Mouse (Mus musculus) CH12.LX (cell line): Measurements from ENCODE around the gene Mpzl1.

Experiments used
- BHLHE40 ChIP-seq: IDR thresholded peaks from 2 replicates; pipeline ENCODE4 v1.6.1; 2011; ENCODE audit warnings: mild to moderate bottlenecking, low read depth, low read length, improper control_type of control experiment
- CHD1 ChIP-seq: IDR thresholded peaks from 2 replicates; pipeline ENCODE4 v1.6.1; 2012; ENCODE audit warnings: low read depth, low read length, improper control_type of control experiment, inconsistent platforms
- CTCF ChIP-seq, 2 experiments: IDR thresholded peaks in 1 of 2; conservative IDR thresholded peaks in 1 of 2; 2 replicates each; pipeline ENCODE4 v1.5.1; 2011 to 2012; ENCODE audit warnings: low read depth in 2 of 2, low read length in 2 of 2, improper control_type of control experiment in 1 of 2, inconsistent platforms in 1 of 2, mild to moderate bottlenecking in 1 of 2, moderate library complexity in 1 of 2
- EP300 ChIP-seq: IDR thresholded peaks from 2 replicates; pipeline ENCODE4 v1.6.1; 2011; ENCODE audit warnings: low read length, improper control_type of control experiment
- HCFC1 ChIP-seq: IDR thresholded peaks from 2 replicates; pipeline ENCODE4 v1.6.1; 2012; ENCODE audit warnings: low read depth, mild to moderate bottlenecking, inconsistent platforms, low read length, improper control_type of control experiment
- IRF4 ChIP-seq: IDR thresholded peaks from 2 replicates; pipeline ENCODE4 v1.6.1; 2014; ENCODE audit warnings: low read depth, mild to moderate bottlenecking, inconsistent platforms, low read length, improper control_type of control experiment
- KAT2A ChIP-seq: IDR thresholded peaks from 2 replicates; pipeline ENCODE4 v1.6.1; 2012; ENCODE audit warnings: low read length, improper control_type of control experiment, inconsistent platforms; ENCODE audit not compliant: insufficient replicate concordance
- MAX ChIP-seq: IDR thresholded peaks from 2 replicates; pipeline ENCODE4 v1.6.1; 2011; ENCODE audit warnings: low read length, improper control_type of control experiment
- MYC ChIP-seq: IDR thresholded peaks from 2 replicates; pipeline ENCODE4 v1.6.1; 2011; ENCODE audit warnings: low read depth, mild to moderate bottlenecking, improper control_type of control experiment, low read length
- NRF1 ChIP-seq: IDR thresholded peaks from 2 replicates; pipeline ENCODE4 v1.6.1; 2014; ENCODE audit warnings: low read depth, mild to moderate bottlenecking, inconsistent platforms, low read length, improper control_type of control experiment, moderate library complexity
- POLR2A ChIP-seq: IDR thresholded peaks from 2 replicates; pipeline ENCODE4 v1.6.1; 2011; ENCODE audit warnings: low read depth, mild to moderate bottlenecking, improper control_type of control experiment, low read length
- RAD21 ChIP-seq: IDR thresholded peaks from 2 replicates; pipeline ENCODE4 v1.6.1; 2011; ENCODE audit warnings: low read depth, mild to moderate bottlenecking, low read length, improper control_type of control experiment, moderate library complexity
- RCOR1 ChIP-seq: conservative IDR thresholded peaks from 2 replicates; pipeline ENCODE4 v1.6.1; 2012; ENCODE audit warnings: low read depth, mild to moderate bottlenecking, inconsistent platforms, low read length, improper control_type of control experiment
- USF1 ChIP-seq: IDR thresholded peaks from 2 replicates; pipeline ENCODE4 v1.6.1; 2014; ENCODE audit warnings: low read depth, mild to moderate bottlenecking, inconsistent platforms, low read length, improper control_type of control experiment

DNA sequence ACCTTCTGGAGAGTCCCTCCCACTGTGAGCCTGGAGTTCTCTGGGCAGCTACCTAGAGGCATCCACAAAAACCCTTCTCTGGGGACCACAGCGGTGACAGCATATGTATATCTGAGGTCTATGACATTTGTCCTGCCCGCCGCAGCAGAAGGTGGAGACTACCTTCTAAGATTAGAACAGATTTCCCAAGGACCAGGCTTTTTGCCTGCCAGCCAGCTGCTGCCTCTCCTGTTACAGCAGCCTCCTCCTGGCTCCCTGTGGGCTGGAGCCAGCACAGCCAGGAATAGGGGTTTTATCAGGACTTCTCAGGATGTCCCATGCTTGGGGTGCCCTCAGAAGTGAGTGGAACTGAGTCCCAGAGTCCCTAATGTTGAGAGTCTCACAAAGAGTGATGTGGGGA, 42.7 kb upstream of the Mpzl1 start:
- TF ChIP-seq RAD21 (no peak), CTCF (conservative IDR thresholded peaks at IDR 0.05 in 1 of 2, IDR thresholded peaks at IDR 0.05 in 1 of 2; ENCODE audit: low read depth in 2 of 2, low read length in 2 of 2) (no peak), RCOR1 (no peak), MYC (no peak), USF1 (no peak), KAT2A (no peak), POLR2A (no peak), CHD1 (no peak), BHLHE40 (no peak), MAX (no peak), EP300 (no peak), IRF4 (no peak), HCFC1 (no peak), NRF1 (no peak)
